Mouse (Mus musculus) MEL (cell line): ENCODE results near the gene Zdhhc8. TPM values are rescaled to one million over a fixed set of nuclear protein-coding genes. Genes with fewer than 3 reads are reported as not detected.

ENCODE experiments used
- polyA plus RNA-seq, 2 experiments: library from polyadenylated mRNA; stranded (reverse) in 1 of 2; unstranded in 1 of 2; fragments of >175 nt in 1 of 2; fragments of >200 nt in 1 of 2; gene quantifications; 2 replicates each; pipeline versions ENCODE4 v1.2.1 to v1.2.4; 2012; ENCODE audit warnings: low replicate concordance in 2 of 2, low read depth in 1 of 2; ENCODE audit not compliant: insufficient read length in 2 of 2, insufficient read depth in 1 of 2, missing spikeins in 1 of 2
- total RNA-seq: library from RNA; depleted of rRNA; stranded (reverse); fragments of 300-350 nt; gene quantifications from 2 replicates; pipeline ENCODE4 v1.2.3, GENCODE M21; 2012; rRNA removed

The Zdhhc8 gene
- total and polyA plus RNA-seq, 3 experiments, result 9.6 to 33.2 TPM; not detected in 1

Other genes with a start within 250 kb of the Zdhhc8 start
- gene Dgcr6, start 182.3 kb downstream of the Zdhhc8 start, total RNA-seq, result 64.1 and 66.8 TPM in 2 replicates
- 100 to 1,000 TPM in 1 of 2 experiments, not detected in 1; 133 TPM for gene Dgcr6, start 182.3 kb downstream of the Zdhhc8 start, polyA plus RNA-seq
- 40.2 and 43.3 TPM in 2 replicates for gene Prodh, start 144.9 kb downstream of the Zdhhc8 start, total RNA-seq
- 10 to 100 TPM in 1 of 2 experiments, not detected in 1; 53.6 TPM for gene Prodh, start 144.9 kb downstream of the Zdhhc8 start, polyA plus RNA-seq
- gene Rtn4r, start 107.5 kb downstream of the Zdhhc8 start, total RNA-seq, result 0.10 TPM in 1 of 2 replicates, not detected in the other
- under 1 TPM in 1 of 2 experiments, not detected in 1; 0.04 TPM for gene Rtn4r, start 107.5 kb downstream of the Zdhhc8 start, polyA plus RNA-seq
- gene Ccdc188, start 17.3 kb downstream of the Zdhhc8 start, total RNA-seq, result not detected in 2 replicates
- gene Ccdc188, start 17.3 kb downstream of the Zdhhc8 start, polyA plus RNA-seq, result not detected
- 132 and 178 TPM in 2 replicates for gene Trmt2a, start 13.5 kb upstream of the Zdhhc8 start, total RNA-seq
- gene Trmt2a, start 13.5 kb upstream of the Zdhhc8 start, polyA plus RNA-seq, result 100 to 1,000 TPM in 1 of 2 experiments, not detected in 1; 185 TPM
- gene Ranbp1, start 13.6 kb upstream of the Zdhhc8 start, total RNA-seq, result 420 and 440 TPM in 2 replicates
- 100 to 1,000 TPM; 162 to 681 TPM for gene Ranbp1, start 13.6 kb upstream of the Zdhhc8 start, polyA plus RNA-seq
- gene Gm49776, start 23.2 kb upstream of the Zdhhc8 start, total RNA-seq, result 0.77 and 0.85 TPM in 2 replicates
- gene Gm49776, start 23.2 kb upstream of the Zdhhc8 start, polyA plus RNA-seq, result 10 to 100 TPM in 1 of 2 experiments, not detected in 1; 32.7 TPM
- gene Dgcr8, start 54.1 kb upstream of the Zdhhc8 start, total RNA-seq, result 40.3 and 40.6 TPM in 2 replicates
- 10 to 100 TPM in 1 of 2 experiments, not detected in 1; 39.6 TPM for gene Dgcr8, start 54.1 kb upstream of the Zdhhc8 start, polyA plus RNA-seq
- 38.0 and 55.9 TPM in 2 replicates for gene Tango2, start 113.0 kb upstream of the Zdhhc8 start, total RNA-seq
- gene Tango2, start 113.0 kb upstream of the Zdhhc8 start, polyA plus RNA-seq, result 10 to 100 TPM in 1 of 2 experiments, not detected in 1; 98.3 TPM
- 8.9 and 9.1 TPM in 2 replicates for gene Arvcf, start 113.0 kb upstream of the Zdhhc8 start, total RNA-seq
- gene Arvcf, start 113.0 kb upstream of the Zdhhc8 start, polyA plus RNA-seq, result 10 to 100 TPM in 1 of 2 experiments, not detected in 1; 14.5 TPM
- gene Txnrd2, start 191.2 kb upstream of the Zdhhc8 start, total RNA-seq, result 25.7 and 31.2 TPM in 2 replicates
- 10 to 100 TPM in 1 of 2 experiments, not detected in 1; 46.8 TPM for gene Txnrd2, start 191.2 kb upstream of the Zdhhc8 start, polyA plus RNA-seq
- 48.8 and 62.5 TPM in 2 replicates for gene Comt, start 191.7 kb upstream of the Zdhhc8 start, total RNA-seq
- 10 to 100 TPM in 1 of 2 experiments, not detected in 1; 71.8 TPM for gene Comt, start 191.7 kb upstream of the Zdhhc8 start, polyA plus RNA-seq